Mouse (Mus musculus): Measurements from ENCODE around the gene Clec4b2. TPM values are rescaled to one million over a fixed set of nuclear protein-coding genes. Genes with fewer than 3 reads are reported as not detected.
"Not testable (repeated sequence)": the region's sequence is repeated elsewhere in the genome, so short reads cannot be mapped to it uniquely, and the experiment has no call there.

Gene Clec4b2
- 6.9 TPM in 1 of 2 replicates, not detected in the other for total RNA-seq (2015; ENCODE audit: low replicate concordance)
- 5.3 and 6.8 TPM in 2 replicates for total RNA-seq (2017; ENCODE audit: low replicate concordance)

DNA sequence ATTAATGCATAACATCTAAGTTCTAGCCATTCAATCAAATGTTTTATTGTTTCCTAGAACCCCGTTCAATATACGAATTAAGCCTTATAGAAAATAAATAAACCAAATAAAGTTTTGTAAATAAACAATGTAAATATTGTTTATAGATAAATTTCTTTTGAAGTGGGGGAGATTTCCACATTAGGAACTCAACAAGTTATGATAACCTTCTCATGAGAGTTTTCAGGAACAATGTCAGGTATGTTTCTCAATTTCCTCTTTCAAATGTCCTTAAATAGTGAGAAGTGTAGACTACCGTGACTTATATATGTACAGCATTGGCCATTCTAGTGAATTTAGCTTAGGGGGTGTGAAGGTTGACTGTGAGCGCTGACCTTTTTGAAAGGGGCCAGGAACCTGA lies at the start of gene Clec4b2:
Gene Clec4b2 (plus strand): TSS at position 301 of the 400 bp plus-strand sequence.
- ATAC-seq (replicated peaks; ENCODE audit: low FRiP score, poor library complexity, severe bottlenecking), result no peak

DNA sequence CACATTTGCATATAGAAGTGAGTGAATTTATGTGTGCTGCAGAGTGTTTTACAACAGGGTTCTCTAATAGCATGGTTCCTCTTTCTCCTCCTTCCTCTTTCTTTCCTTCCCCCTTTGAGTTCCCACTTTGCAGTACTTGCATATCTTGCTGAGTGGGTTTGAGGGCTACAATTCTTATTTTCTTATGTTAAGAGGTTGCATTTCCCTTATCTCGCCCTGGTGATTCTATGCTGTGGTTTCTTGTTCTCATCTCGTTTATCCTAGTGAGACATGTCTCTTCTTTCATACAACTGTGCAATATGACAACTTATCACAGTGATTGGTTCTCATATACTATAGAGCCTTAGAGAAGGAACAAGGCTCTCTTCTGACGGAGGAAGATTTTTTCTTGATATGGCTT lies 49.5 kb upstream of the Clec4b2 start:
- no peak for ATAC-seq (replicated peaks; ENCODE audit: low FRiP score, poor library complexity, severe bottlenecking)

DNA sequence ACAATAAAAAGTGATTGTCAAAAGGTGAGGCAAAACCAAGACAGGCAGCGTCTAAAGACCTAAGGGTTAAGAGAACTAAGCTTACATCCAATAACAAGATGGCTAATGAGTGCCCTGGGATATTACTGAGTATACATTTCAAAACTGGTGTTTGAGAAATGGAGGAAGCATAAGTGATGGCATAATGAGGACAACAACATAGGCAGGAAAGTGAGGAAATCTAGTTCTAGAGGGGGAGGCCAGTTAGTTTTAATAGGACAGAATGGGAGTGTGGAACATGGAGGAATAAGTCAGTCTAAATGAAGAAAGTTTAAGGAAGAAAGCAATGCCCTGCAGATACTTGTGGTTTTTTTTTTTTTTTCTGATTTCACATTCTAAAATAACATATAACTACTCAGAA lies 45.5 kb upstream of the Clec4b2 start:
- no peak for ATAC-seq (replicated peaks; ENCODE audit: low FRiP score, poor library complexity, severe bottlenecking)

DNA sequence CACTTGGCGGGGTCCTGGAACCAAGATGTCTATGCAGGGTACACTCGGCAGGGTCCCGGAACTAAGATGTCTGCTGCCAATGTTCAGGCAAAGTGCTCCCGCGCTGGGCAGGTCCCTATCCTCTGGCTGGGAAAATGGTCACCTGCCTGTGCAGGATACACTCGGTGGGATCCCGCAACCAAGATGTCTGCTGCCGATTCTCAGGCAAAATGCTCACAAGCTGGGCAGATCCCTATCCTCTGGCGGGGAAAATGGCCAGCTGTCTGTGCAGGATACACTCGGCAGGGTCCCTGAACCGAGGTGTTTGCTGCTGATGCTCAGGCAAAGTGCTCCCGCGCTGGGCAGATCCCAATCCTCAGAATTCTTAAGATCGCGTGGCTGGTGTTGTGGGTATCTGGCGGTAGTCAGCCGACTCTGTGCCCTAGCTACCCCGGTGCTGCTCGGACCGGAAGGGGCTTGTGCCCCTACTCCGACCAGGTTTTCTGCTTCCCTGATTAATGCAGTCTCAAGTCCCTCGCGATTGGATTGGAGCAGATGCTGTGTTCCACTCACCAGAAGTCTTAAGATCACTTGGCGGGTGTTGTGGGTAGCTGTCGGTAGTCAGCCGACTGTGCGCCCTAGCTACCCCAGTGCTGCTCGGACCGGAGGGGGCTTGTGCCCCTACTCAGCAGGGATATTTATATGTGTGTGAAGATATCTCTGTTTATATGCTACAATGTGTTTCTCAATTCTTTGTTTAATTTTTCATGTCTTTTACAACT lies 34.7 kb upstream of the Clec4b2 start:
- not testable (repeated sequence) for ATAC-seq (replicated peaks; ENCODE audit: low FRiP score, poor library complexity, severe bottlenecking)

DNA sequence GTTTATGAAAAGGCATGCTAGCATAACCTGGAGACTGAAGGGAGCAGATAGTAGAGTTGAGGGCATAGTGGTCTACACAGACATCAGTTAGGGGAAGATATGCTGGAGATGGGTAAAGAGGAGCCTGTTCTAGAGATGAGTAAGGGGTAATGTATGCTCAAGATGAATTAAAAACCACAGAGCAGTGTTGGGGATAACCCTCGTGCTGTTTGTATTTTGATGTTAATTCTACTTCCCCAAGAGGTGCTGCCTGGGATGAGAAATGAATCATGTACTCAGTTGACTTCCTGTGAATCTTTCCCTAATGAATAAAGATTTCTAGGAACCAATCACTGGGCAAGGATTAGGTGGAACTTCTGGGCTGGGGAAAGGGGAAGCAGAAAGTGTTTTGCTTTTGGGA lies 2.6 kb upstream of the Clec4b2 start:
- ATAC-seq (replicated peaks; ENCODE audit: low FRiP score, poor library complexity, severe bottlenecking), result no peak

DNA sequence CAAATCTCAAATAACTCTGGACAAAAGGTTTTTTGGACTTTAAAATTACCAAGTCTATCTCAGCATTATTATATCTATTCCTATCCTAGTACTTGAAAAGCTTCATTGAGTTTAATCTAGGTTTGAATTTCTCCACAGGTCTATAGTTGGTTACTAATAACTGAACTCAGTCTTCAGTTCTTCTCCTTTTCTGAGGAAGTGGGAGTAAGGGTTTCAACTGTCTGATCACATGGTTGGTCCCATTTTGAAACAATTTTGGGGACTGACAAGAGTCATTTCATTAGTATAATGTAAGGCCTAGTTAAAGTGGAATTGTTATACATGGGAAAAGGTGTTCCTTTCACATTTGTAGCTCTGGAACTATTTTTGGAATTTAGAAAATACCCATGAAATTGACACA lies 1.7 kb upstream of the Clec4b2 start:
- ATAC-seq (replicated peaks; ENCODE audit: low FRiP score, poor library complexity, severe bottlenecking), result no peak

DNA sequence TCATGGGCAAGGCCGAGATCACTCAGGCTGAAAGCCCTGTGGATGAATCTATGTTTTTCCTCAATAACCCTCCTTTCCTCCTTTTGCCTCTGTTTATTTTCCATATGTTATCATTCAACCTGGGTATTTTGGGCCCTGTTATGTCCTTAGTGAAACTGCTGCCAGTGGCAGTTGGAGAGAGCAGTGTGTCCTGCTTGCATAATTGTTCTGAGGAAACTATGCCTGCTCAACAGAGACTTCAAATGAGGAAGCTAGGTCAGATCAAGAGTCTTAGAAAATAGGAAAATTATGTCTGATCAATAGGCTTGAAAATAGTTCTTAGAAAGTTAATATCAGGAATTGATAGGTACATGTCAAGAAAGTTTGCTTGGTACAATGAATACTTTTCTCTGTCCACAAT lies 2.9 kb downstream of the Clec4b2 start:
- no peak for ATAC-seq (replicated peaks; ENCODE audit: low FRiP score, poor library complexity, severe bottlenecking)

DNA sequence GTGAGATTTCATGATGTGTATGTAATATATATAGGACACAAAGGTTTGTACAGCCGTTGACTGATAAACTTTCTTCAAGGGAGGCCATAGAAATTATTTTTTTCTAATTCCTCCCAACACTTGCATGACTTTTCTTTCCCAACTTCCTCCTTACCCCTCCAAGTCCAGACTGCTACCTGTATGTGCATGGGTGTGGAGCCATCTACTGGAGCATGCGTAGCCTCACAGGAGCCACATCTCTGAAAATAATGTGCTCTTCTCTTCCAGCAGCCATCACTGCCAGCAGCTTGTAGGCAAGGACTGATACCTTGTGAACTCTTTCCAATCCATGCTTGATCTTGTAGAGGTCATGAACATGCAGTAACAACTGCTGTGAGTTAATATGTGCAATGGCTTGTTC lies 12.2 kb downstream of the Clec4b2 start:
- ATAC-seq (replicated peaks; ENCODE audit: low FRiP score, poor library complexity, severe bottlenecking), result not testable (repeated sequence)

DNA sequence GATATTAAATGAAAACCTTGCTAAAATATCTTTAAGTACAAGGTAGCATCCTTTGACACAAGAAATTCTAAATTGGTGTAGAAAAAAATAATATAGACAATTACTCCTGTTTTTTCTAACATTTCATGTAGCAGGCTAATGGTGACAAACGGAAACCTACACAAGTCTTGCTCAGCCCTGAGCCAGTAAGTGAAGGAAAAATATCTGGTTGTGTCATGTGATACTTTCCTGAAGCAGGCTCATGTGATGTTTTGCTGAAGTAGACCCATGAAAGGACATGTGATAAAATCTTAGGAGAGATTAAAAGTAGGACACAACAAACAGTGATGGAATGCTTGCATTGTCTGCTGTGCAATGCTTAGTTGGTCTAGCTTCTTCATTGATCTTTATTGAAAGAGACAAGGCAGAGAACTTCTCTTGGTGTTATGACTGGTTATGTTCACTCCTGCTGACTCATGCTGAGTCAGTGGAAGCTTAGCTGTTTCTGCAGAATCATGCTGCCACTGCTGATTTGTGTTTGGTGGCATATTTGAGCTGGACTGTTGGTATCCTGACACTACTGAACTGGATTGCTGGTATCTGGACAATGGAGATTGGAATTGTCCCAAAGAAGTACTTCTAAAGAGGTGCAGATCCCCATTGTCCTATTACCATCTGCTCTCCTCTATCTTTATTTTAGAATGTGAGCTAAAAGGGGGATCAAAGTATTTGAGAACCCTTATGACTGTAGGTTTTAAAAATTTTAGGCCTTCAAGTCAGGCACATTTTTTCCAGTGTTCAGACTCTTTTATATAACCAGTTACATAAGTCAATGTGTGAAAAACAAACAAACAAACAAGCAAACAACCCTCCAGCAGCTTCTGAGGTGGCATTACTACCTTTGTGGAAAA lies 34.7 kb downstream of the Clec4b2 start:
- ATAC-seq (replicated peaks; ENCODE audit: low FRiP score, poor library complexity, severe bottlenecking), result peak; percentile 98

DNA sequence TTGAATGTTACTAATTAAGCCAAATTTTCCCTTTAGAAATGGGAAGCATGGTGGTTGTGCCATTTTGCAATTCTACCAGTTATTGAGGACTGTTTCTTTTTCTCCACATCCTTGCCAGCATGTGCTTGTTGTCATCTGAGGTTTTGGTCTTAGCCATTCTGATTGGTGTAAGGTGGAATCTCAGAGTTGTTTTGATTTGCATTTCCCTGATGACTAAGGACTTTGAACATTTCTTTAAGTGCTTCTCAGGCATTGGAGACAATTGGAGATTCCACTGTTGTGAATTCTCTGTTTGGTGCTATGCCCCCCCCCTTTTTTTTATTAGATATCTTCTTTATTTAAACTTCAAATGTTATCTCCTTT lies 35.4 kb downstream of the Clec4b2 start:
- peak; percentile 42; the same call in 1 of the 2 replicates for ATAC-seq (replicated peaks; ENCODE audit: low FRiP score, poor library complexity, severe bottlenecking)

DNA sequence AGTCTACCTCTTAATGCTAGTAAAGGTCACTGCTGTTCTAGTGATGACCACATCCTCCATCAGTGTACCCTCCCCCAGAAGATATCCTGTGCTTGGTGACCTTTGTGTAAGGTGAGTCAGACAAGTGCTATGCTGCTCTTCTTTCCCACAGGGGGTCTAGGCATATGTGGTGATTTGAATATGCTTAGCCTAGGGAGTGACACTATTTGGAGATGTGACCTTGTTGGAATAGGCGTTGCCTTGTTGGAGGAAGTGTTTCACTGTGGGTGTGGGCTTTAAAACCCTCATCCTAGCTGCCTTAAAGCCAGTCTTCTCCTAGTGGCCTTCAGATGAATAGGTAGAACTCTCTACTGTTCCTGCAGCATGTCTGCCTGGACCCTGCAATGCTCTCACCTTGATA lies 39.0 kb downstream of the Clec4b2 start:
- ATAC-seq (replicated peaks; ENCODE audit: low FRiP score, poor library complexity, severe bottlenecking), result no peak

DNA sequence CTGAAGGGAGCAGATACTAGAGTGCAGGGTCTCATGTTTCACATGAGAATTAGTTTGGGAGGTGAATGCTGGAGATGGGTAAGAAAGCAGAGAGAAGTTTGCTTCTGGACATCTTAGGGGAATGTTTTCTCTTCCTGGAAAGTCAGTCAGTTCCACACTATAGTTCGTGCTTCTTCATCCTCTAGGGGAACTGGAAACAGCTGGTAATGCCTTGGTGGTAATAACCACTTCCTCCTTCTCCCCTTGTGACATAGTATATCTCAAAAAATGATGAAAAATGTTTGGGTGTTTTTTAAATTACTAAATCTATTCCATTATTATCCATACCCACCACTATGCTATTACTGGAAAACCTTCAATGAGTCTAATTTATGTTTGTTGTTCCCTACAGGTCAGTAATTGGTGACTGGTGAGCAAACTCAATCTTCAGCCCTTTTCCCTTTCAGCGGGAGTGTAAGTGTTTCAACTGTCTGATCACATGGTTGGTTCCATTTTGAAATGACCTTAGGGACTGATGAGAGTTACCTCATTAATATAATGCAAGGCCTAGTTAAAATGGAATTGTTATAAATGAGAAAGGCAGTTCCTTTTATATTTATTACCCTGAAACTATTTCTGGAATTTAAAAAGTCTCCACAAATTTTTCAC lies 55.0 kb downstream of the Clec4b2 start:
- ATAC-seq (replicated peaks; ENCODE audit: low FRiP score, poor library complexity, severe bottlenecking), result no peak

DNA sequence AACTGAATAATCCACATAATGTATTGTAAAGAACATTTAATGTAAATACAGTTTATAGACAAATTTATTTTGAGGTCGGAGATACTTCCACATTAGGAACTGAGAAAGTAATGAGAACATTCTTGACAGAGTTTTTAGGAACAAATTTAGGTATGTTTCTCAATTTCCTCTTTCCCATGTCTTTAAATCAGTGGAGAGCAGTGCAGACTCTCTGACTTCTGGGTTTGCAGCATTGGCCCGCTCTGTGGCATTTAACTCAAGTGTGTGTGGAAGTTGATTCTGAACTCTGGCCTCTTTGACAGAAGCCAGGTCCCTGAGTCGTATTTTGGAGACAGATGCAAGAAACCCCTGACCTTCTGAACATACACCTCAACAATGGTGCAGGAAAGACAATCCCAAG lies 57.0 kb downstream of the Clec4b2 start, which contains the start of gene Clec4n:
Gene Clec4n (plus strand): TSS at position 200 of the 400 bp plus-strand sequence.
- ATAC-seq (replicated peaks; ENCODE audit: low FRiP score, poor library complexity, severe bottlenecking), result no peak

DNA sequence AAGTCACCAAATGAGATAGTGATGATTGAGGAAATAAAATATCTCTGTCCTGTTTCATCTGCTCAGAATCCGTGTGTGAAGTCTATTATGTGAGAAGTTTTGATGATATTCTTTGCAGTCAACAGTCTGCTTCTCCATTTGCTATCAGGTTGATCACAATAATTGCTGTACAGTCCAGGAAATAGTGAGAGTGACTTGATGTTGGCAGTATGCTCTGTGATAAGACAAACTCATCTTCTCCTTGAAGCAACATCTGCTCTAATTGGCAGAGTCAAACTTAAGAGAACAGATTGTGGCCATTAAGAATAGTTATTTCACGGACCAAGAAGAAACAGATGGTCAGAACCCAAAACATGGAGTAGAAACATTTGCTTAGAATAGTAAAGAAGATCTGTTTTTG lies 58.5 kb downstream of the Clec4b2 start:
- ATAC-seq (replicated peaks; ENCODE audit: low FRiP score, poor library complexity, severe bottlenecking), result no peak

DNA sequence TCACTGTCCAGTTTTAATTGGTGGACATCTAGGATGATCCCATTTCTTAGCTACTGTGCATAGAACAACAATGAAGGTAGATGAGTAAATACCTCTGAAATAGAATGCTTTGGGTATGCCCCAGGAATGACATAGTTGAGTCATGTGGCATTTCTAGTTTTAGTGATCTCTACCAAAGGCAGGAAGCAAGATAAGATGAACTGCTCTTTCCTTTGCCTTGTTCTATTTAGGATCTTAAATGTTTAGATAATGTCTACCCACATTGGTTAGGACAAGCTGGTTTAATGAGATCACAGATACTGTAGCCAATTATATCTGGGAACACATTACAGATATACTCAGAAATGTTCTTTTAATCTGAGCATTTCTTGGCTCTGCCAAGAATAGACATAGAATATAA lies 64.9 kb downstream of the Clec4b2 start:
- ATAC-seq (replicated peaks; ENCODE audit: low FRiP score, poor library complexity, severe bottlenecking), result no peak

DNA sequence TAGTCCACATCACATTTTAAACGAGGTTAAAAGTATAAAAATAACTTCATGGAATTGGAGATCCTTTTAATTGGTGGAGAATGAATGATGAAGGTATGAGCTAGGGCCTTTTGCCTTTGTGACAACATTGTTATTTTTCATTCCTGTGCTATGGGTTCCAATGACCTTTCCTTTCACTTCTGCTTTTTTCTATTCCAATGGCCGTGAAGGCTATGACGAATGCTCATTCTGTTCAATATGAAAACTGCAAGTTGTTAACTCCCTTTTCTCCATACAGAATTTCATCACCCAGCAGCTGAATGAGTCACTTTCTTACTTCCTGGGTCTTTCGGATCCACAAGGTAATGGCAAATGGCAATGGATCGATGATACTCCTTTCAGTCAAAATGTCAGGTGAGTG lies 71.5 kb downstream of the Clec4b2 start:
- ATAC-seq (replicated peaks; ENCODE audit: low FRiP score, poor library complexity, severe bottlenecking), result no peak

DNA sequence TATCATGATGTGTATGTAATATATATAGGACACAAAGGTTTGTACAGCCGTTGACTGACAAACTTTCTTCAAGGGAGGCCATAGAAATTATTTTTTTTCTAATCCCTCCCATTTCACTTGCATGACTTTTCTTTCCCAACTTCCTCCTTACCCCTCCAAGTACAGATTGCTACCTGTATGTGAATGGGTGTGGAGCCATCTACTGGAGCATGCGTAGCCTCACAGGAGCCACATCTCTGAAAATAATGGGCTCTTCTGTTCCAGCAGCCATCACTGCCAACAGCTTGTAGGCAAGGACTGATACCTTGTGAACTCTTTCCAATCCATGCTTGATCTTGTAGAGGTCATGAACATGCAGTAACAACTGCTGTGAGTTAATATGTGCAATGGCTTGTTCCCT lies 76.2 kb downstream of the Clec4b2 start:
- ATAC-seq (replicated peaks; ENCODE audit: low FRiP score, poor library complexity, severe bottlenecking), result peak; percentile 64

DNA sequence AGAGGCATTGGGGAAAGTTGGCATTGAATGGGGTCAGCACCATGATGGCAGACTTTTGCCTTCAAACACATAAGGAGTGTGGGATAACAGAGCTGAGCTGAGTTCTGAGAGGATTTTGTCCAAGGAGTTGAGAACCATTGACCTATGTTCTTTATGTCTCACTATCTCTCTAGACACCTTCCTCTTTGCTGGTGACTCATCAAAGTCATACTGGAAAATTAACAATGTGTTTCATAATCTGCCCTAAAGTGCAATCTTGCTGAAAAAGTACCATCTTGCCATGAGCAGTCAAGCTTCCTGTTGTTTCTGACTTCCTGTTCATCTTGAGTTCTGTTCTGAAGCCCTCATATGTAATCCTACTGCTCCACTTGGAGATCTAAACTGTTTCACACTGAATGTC lies 80.0 kb downstream of the Clec4b2 start:
- ATAC-seq (replicated peaks; ENCODE audit: low FRiP score, poor library complexity, severe bottlenecking), result no peak
